Mouse (Mus musculus) adipocyte (in vitro differentiated cells): ENCODE measurements around the gene Dnajb14.
A peak's percentile ranks its signal among the peaks of the same experiment; 100 is the strongest.
"Not testable (repeated sequence)": the region's sequence is repeated elsewhere in the genome, so short reads cannot be mapped to it uniquely, and the experiment has no call there.

Source experiments
- DNase-seq: peaks from one replicate; pipeline ENCODE4 v3.0.0-alpha.2; 2016; ENCODE audit warnings: low spot score

Gene Dnajb14

GRCm38 (mm10) chr3:137863330-137864123, 3.9 kb upstream of the Dnajb14 start:
- no peak for DNase-seq

GRCm38 (mm10) chr3:137864124-137864987, 3.1 kb upstream of the Dnajb14 start, which contains the start of gene H2afz:
TSS of gene H2afz (plus strand) at chr3:137864487.
- peak; percentile 98 for DNase-seq

- peak; percentile 90 for DNase-seq
Measured at GRCm38 (mm10) chr3:137864988-137865982, 2.2 kb upstream of the Dnajb14 start.

GRCm38 (mm10) chr3:137867133-137867436, 390 bp upstream of the Dnajb14 start:
- DNase-seq = no peak

GRCm38 (mm10) chr3:137868094-137868913, 829 bp downstream of the Dnajb14 start:
- DNase-seq = peak; percentile 37

GRCm38 (mm10) chr3:137869395-137869794, 1.9 kb downstream of the Dnajb14 start:
- no peak for DNase-seq

- DNase-seq = no peak
Measured at GRCm38 (mm10) chr3:137879313-137879712, 11.8 kb downstream of the Dnajb14 start.

GRCm38 (mm10) chr3:137880109-137880748, 12.8 kb downstream of the Dnajb14 start:
- no peak for DNase-seq

GRCm38 (mm10) chr3:137881093-137881492, 13.6 kb downstream of the Dnajb14 start:
- DNase-seq = no peak

GRCm38 (mm10) chr3:137887961-137888360, 20.5 kb downstream of the Dnajb14 start:
- DNase-seq = peak; percentile 32

GRCm38 (mm10) chr3:137891089-137891488, 23.6 kb downstream of the Dnajb14 start:
- no peak for DNase-seq

GRCm38 (mm10) chr3:137892118-137892517, 24.6 kb downstream of the Dnajb14 start:
- no peak for DNase-seq

GRCm38 (mm10) chr3:137893789-137894188, 26.3 kb downstream of the Dnajb14 start:
- no peak for DNase-seq

- no peak for DNase-seq
Measured at GRCm38 (mm10) chr3:137895196-137895595, 27.7 kb downstream of the Dnajb14 start.

GRCm38 (mm10) chr3:137896386-137896785, 28.9 kb downstream of the Dnajb14 start:
- DNase-seq = no peak

- no peak for DNase-seq
Measured at GRCm38 (mm10) chr3:137896867-137897266, 29.4 kb downstream of the Dnajb14 start.

GRCm38 (mm10) chr3:137897685-137898084, 30.2 kb downstream of the Dnajb14 start:
- DNase-seq = no peak

- peak; percentile 81 for DNase-seq
Measured at GRCm38 (mm10) chr3:137900149-137900548, 32.7 kb downstream of the Dnajb14 start.

GRCm38 (mm10) chr3:137913093-137913492, 45.6 kb downstream of the Dnajb14 start:
- DNase-seq = no peak

- DNase-seq = not testable (repeated sequence)
Measured at GRCm38 (mm10) chr3:137914567-137914966, 47.1 kb downstream of the Dnajb14 start.
